Mouse (Mus musculus) forebrain, embryonic 13.5 days (tissue): ENCODE data around the gene Mepe. TPM values are rescaled to one million over a fixed set of nuclear protein-coding genes. Genes with fewer than 3 reads are reported as not detected.

Source experiments
- microRNA-seq: library from miRNA; unstranded; fragments of <30 nt; microRNA quantifications from one replicate; pipeline ENCODE4, GENCODE M21; 2016
- polyA plus RNA-seq: library from polyadenylated mRNA; unstranded; fragments of >200 nt; fragmentation: Nextera tagmentation; extraction: Ambion mirVana; gene quantifications from 2 replicates; pipeline ENCODE4 v1.2.1, GENCODE M21; 2015

The Mepe gene
- polyA plus RNA-seq, 1 experiment from 2014 or later: not detected

Small RNAs within 50 kb of the gene (microRNA-seq; reads per million reads assigned to microRNA genes)
- gene Gm23616: not detected

Other genes with a start within 250 kb of the Mepe start
- gene Gm17660, start 247.7 kb upstream of the Mepe start, polyA plus RNA-seq: not detected in 2 replicates
- 34.7 and 41.3 TPM in 2 replicates for gene Sparcl1, start 211.6 kb upstream of the Mepe start, polyA plus RNA-seq
- not detected in 2 replicates for gene Dspp, start 154.6 kb upstream of the Mepe start, polyA plus RNA-seq
- gene Dmp1, start 122.7 kb upstream of the Mepe start, polyA plus RNA-seq: 0.66 and 1.1 TPM in 2 replicates
- gene Ibsp, start 26.2 kb upstream of the Mepe start, polyA plus RNA-seq: 0.28 TPM in 2 replicates
- gene Spp1, start 109.8 kb downstream of the Mepe start, polyA plus RNA-seq: 5.8 and 7.7 TPM in 2 replicates
- 7.0 and 7.1 TPM in 2 replicates for gene Pkd2, start 134.1 kb downstream of the Mepe start, polyA plus RNA-seq
- 16.2 and 17.0 TPM in 2 replicates for gene BC005561, start 183.0 kb downstream of the Mepe start, polyA plus RNA-seq